Mouse (Mus musculus) subcutaneous adipose tissue, adult 2 months (tissue): ENCODE data around the gene Tep1. TPM values are rescaled to one million over a fixed set of nuclear protein-coding genes. Genes with fewer than 3 reads are reported as not detected.

Experiments
- polyA plus RNA-seq: library from polyadenylated mRNA; depleted of rRNA; stranded (reverse); fragments of >200 nt; gene quantifications from 2 replicates; pipeline ENCODE4 v1.2.3, GENCODE M21; 2012; ENCODE audit warnings: low replicate concordance; rRNA removed

Tep1 gene
- 42.1 and 45.4 TPM in 2 replicates for polyA plus RNA-seq

GRCm38 (mm10) chr14:50869889-50870804 lies at the start of gene Tep1:
Gene Tep1 (minus strand): TSS chr14:50870560.

GRCm38 (mm10) chr14:50897374-50897765 lies 27.0 kb upstream of the Tep1 start, which contains the start of gene Klhl33:
Gene Klhl33 (minus strand): TSS chr14:50897507.

GRCm38 (mm10) chr14:50807487-50808072 lies 62.8 kb downstream of the Tep1 start, which contains the start of the genes Ccnb1ip1 and Parp2:
Gene Ccnb1ip1 (minus strand): TSS chr14:50807732.
Gene Parp2 (plus strand): TSS chr14:50807841.

GRCm38 (mm10) chr14:50785251-50785637 lies 85.1 kb downstream of the Tep1 start, which contains the start of gene Ttc5:
Gene Ttc5 (minus strand): TSS chr14:50785519.

Other genes starting within 250 kb of the Tep1 start
- not detected in 2 replicates for gene Olfr745, start 231.2 kb downstream of the Tep1 start, polyA plus RNA-seq
- not detected in 2 replicates for gene Olfr746, start 223.5 kb downstream of the Tep1 start, polyA plus RNA-seq
- gene Olfr747, start 177.4 kb downstream of the Tep1 start, polyA plus RNA-seq, result not detected in 2 replicates
- not detected in 2 replicates for gene Olfr748, start 163.2 kb downstream of the Tep1 start, polyA plus RNA-seq
- gene Olfr749, start 125.5 kb downstream of the Tep1 start, polyA plus RNA-seq, result not detected in 2 replicates
- gene Ttc5, start 85.0 kb downstream of the Tep1 start, polyA plus RNA-seq, result 26.7 and 39.9 TPM in 2 replicates
- not detected in 2 replicates for gene Ccnb1ip1, start 62.8 kb downstream of the Tep1 start, polyA plus RNA-seq
- 17.6 and 22.6 TPM in 2 replicates for gene Parp2, start 62.7 kb downstream of the Tep1 start, polyA plus RNA-seq
- 1.4 and 5.6 TPM in 2 replicates for gene Klhl33, start 26.9 kb upstream of the Tep1 start, polyA plus RNA-seq
- 96.7 and 170 TPM in 2 replicates for gene Osgep, start 54.3 kb upstream of the Tep1 start, polyA plus RNA-seq
- gene Apex1, start 54.4 kb upstream of the Tep1 start, polyA plus RNA-seq, result 50.6 and 81.1 TPM in 2 replicates
- gene Pip4p1, start 60.3 kb upstream of the Tep1 start, polyA plus RNA-seq, result 98.7 and 110 TPM in 2 replicates
- gene Pnp, start 60.5 kb upstream of the Tep1 start, polyA plus RNA-seq, result 65.9 and 76.6 TPM in 2 replicates
- 54.4 and 76.0 TPM in 2 replicates for gene Gm49342, start 74.0 kb upstream of the Tep1 start, polyA plus RNA-seq
- gene Pnp2, start 85.4 kb upstream of the Tep1 start, polyA plus RNA-seq, result 2.7 and 4.3 TPM in 2 replicates
- 0.47 and 0.87 TPM in 2 replicates for gene Rnase10, start 137.2 kb upstream of the Tep1 start, polyA plus RNA-seq
- gene Rnase9, start 171.3 kb upstream of the Tep1 start, polyA plus RNA-seq, result 0.10 and 0.30 TPM in 2 replicates
- gene Rnase11, start 179.6 kb upstream of the Tep1 start, polyA plus RNA-seq, result not detected in 2 replicates
- gene Rnase12, start 187.1 kb upstream of the Tep1 start, polyA plus RNA-seq, result 0.72 TPM in 1 of 2 replicates, not detected in the other
- gene Olfr750, start 203.9 kb upstream of the Tep1 start, polyA plus RNA-seq, result not detected in 2 replicates
- 351 and 371 TPM in 2 replicates for gene Rnase4, start 220.5 kb upstream of the Tep1 start, polyA plus RNA-seq
- 28.9 and 32.3 TPM in 2 replicates for gene Ang, start 220.6 kb upstream of the Tep1 start, polyA plus RNA-seq
- not detected in 2 replicates for gene Eddm3b, start 243.9 kb upstream of the Tep1 start, polyA plus RNA-seq